In the genomic region with DNA sequence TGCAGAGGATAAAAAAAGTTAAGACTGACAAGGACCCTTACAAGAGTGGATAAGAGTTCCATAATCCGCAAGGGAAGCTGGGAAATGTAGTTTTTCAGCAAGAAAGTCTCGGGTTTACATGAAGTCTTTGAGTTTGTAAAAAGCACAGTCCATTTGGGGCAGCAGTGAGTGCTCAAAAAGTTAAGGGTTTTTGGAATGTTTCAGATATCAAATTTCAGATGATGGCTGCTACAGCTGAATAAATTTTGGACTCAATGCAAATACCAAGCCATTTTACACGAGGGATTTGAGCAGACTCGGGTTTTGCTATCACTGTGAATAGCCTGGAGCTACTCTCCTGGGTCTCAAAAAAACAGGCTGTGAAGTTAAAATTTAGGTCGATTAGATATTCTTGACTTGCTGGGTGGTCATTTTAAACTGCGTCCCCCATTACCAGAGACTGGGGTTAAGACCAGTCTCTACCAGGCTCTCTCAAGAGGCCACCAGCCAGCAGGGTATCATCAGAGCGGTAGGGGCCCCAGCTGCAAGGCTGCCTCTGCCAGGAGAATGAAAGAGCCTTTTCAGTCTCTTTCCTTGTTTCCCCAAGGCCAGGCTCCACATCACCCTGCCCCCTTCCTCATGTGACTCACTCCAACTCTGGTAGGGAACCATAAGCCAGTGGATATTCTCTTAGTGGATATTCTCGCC, we compare ENCODE assay signal across 9 mouse cellular contexts. TPM values are rescaled to one million over a fixed set of nuclear protein-coding genes. Genes with fewer than 3 reads are reported as not detected.
DNase-seq lines count a peak whose midpoint lies in the region; ATAC-seq and TF ChIP-seq lines count a peak whose summit lies in the region.
"Had no signal": no experiment of that assay in that cellular context is flagged by ENCODE, and none has a peak within 500 bp of the region (broad histone marks: within the 10 kb centered on the region; RNA-seq: fewer than 3 reads in every experiment).

No protein-coding gene starts in this region.

- peak; percentile 54 for TF ChIP-seq CTCF in Patski (IDR thresholded peaks at IDR 0.05)
- peak; percentile 14; the same call in 1 of the 2 replicates for TF ChIP-seq CTCF in hindbrain, postnatal 0 days (IDR thresholded peaks at IDR 0.05; ENCODE audit: low read depth)
- TF ChIP-seq CTCF in liver, postnatal 0 days (IDR thresholded peaks at IDR 0.05; ENCODE audit: low read depth) = no peak

- intact Hi-C loops in heart, postnatal 36 days (cut with DNase I) = no loop called here

- peak; percentile 91 for DNase-seq in heart, adult 11 months
- DNase-seq in heart, postnatal 36 days = no peak
- DNase-seq in Patski (ENCODE audit: low read depth, low spot score) = no peak
- peak; percentile 63 for DNase-seq in hindbrain, postnatal 0 days (ENCODE audit: low spot score)
- no peak for DNase-seq in thymus, postnatal 10 days (ENCODE audit: low spot score in 2 of 2)
- no peak for DNase-seq in liver, postnatal 0 days

- WGBS in forebrain, embryonic 13.5 days = 20% methylated on average over 8 of the region's 8 CpGs
- WGBS in hindbrain, postnatal 0 days = 22% methylated on average over 8 of the region's 8 CpGs
- WGBS in midbrain, embryonic 16.5 days = 23% methylated on average over 8 of the region's 8 CpGs
- 56% methylated on average over 8 of the region's 8 CpGs for WGBS in liver, postnatal 0 days (ENCODE audit: insufficient replicate concordance)

- peaks cover 20% of the 10 kb centered on the region for H3K4me1 ChIP-seq in forebrain, embryonic 13.5 days
- H3K4me1 ChIP-seq in hindbrain, postnatal 0 days (ENCODE audit: insufficient read depth, low read length) = peaks cover 6% of the 10 kb centered on the region; the same call in 1 of the 2 replicates
- 0 out of 2 replicates have a peak, but pooled peaks cover 2% of the 10 kb centered on the region for H3K4me1 ChIP-seq in midbrain, embryonic 16.5 days (ENCODE audit: control insufficient read depth, insufficient read depth, low read length)
- no peaks in the 10 kb centered on the region for H3K4me1 ChIP-seq in liver, postnatal 0 days (ENCODE audit: insufficient read depth)

- no peaks in the 10 kb centered on the region for H3K36me3 ChIP-seq in forebrain, embryonic 13.5 days (ENCODE audit: poor library complexity, severe bottlenecking)
- H3K36me3 ChIP-seq in hindbrain, postnatal 0 days (ENCODE audit: insufficient read depth, low read length) = no peaks in the 10 kb centered on the region
- no peaks in the 10 kb centered on the region for H3K36me3 ChIP-seq in midbrain, embryonic 16.5 days (ENCODE audit: control insufficient read depth, insufficient read depth, low read length)
- H3K36me3 ChIP-seq in liver, postnatal 0 days (replicated peaks; ENCODE audit: insufficient read depth, low read length) = no peaks in the 10 kb centered on the region

- in situ Hi-C loops in Patski (cut with MboI; ENCODE audit: low pct_unique_long_range_greater_than_20kb) = no loop called here

- peak; percentile 86 for ATAC-seq in Patski
- ATAC-seq in forebrain, embryonic 13.5 days = peak; percentile 87; the same call in 1 of the 2 replicates
- peak; percentile 89 for ATAC-seq in hindbrain, postnatal 0 days
- ATAC-seq in midbrain, embryonic 16.5 days = peak; percentile 62; the same call in 1 of the 2 replicates
- ATAC-seq in liver, postnatal 0 days = no peak

- H3K9me3 ChIP-seq in forebrain, embryonic 13.5 days (replicated peaks) = no peaks in the 10 kb centered on the region; the same call in 1 of the 2 replicates
- H3K9me3 ChIP-seq in hindbrain, postnatal 0 days (ENCODE audit: low read length) = no peaks in the 10 kb centered on the region
- no peaks in the 10 kb centered on the region for H3K9me3 ChIP-seq in midbrain, embryonic 16.5 days (replicated peaks; ENCODE audit: control insufficient read depth, low read length, poor library complexity, severe bottlenecking)
- no peaks in the 10 kb centered on the region for H3K9me3 ChIP-seq in liver, postnatal 0 days (ENCODE audit: low read length)

- TF ChIP-seq EP300 in liver, postnatal 0 days (IDR thresholded peaks at IDR 0.05; ENCODE audit: low read depth) = no peak

- CTCF ChIA-PET in Patski (lab: Charles Lee) = interaction anchor here (0.8 to 3.4 kb wide), 12 partner anchors 8 to 258 kb away, joined by 3 to 28 read pairs (median 6); a partner anchor contains a TSS

- peak overlapping the region; percentile 65; the same call in 1 of the 2 replicates for H3K27ac ChIP-seq in forebrain, embryonic 13.5 days
- H3K27ac ChIP-seq in hindbrain, postnatal 0 days = peak overlapping the region; percentile 68; the same call in 1 of the 2 replicates
- no peak overlapping the region for H3K27ac ChIP-seq in midbrain, embryonic 16.5 days (ENCODE audit: low read length)
- no peak overlapping the region for H3K27ac ChIP-seq in liver, postnatal 0 days (ENCODE audit: low read depth)

- no peaks in the 10 kb centered on the region for H3K27me3 ChIP-seq in Patski
- no peaks in the 10 kb centered on the region for H3K27me3 ChIP-seq in forebrain, embryonic 13.5 days
- H3K27me3 ChIP-seq in hindbrain, postnatal 0 days (ENCODE audit: insufficient read depth, low read length) = no peaks in the 10 kb centered on the region
- H3K27me3 ChIP-seq in midbrain, embryonic 16.5 days (ENCODE audit: control insufficient read depth, insufficient read depth, low read depth, low read length) = no peaks in the 10 kb centered on the region
- no peaks in the 10 kb centered on the region for H3K27me3 ChIP-seq in liver, postnatal 0 days (ENCODE audit: insufficient read depth, low read length)

- POLR2A ChIA-PET in Patski (lab: Charles Lee) = interaction anchor here (0.9 to 2.6 kb wide), 3 partner anchors 11 to 17 kb away, joined by 3 to 10 read pairs (median 3); a partner anchor contains a TSS

- H3K4me3 ChIP-seq in forebrain, embryonic 13.5 days = no peak overlapping the region
- H3K4me3 ChIP-seq in hindbrain, postnatal 0 days (ENCODE audit: low read length) = no peak overlapping the region
- no peak overlapping the region for H3K4me3 ChIP-seq in midbrain, embryonic 16.5 days (ENCODE audit: low read depth, low read length)
- no peak overlapping the region for H3K4me3 ChIP-seq in liver, postnatal 0 days (ENCODE audit: low read depth, low read length)

- H3K4me2 ChIP-seq in forebrain, embryonic 13.5 days = peak overlapping the region; percentile 11; the same call in 1 of the 2 replicates
- no peak overlapping the region for H3K4me2 ChIP-seq in hindbrain, postnatal 0 days (ENCODE audit: low read depth, low read length)
- H3K4me2 ChIP-seq in midbrain, embryonic 16.5 days (ENCODE audit: low read length) = no peak overlapping the region
- no peak overlapping the region for H3K4me2 ChIP-seq in liver, postnatal 0 days (ENCODE audit: low read depth, low read length)

- no peak overlapping the region for H3K9ac ChIP-seq in forebrain, embryonic 13.5 days
- no peak overlapping the region for H3K9ac ChIP-seq in hindbrain, postnatal 0 days (replicated peaks; ENCODE audit: low read length)
- no peak overlapping the region for H3K9ac ChIP-seq in midbrain, embryonic 16.5 days (ENCODE audit: low read depth, low read length)
- H3K9ac ChIP-seq in liver, postnatal 0 days (replicated peaks) = no peak overlapping the region

RNA-seq across cellular contexts. Expression of a gene that starts 15.8 kb away (rescaled TPM):
- total RNA-seq in heart, postnatal 36 days (2021) = 10 to 100 TPM; 40.3 to 40.9 TPM
- polyA plus RNA-seq in Patski (2021) = 69.2 TPM
- polyA plus RNA-seq in forebrain, embryonic 13.5 days (2015; fragmentation: Nextera tagmentation; extraction: Ambion mirVana) = 26.6 and 28.2 TPM in 2 replicates
- 14.8 and 18.4 TPM in 2 replicates for total RNA-seq in hindbrain, postnatal 0 days (2014; rRNA removed)
- polyA plus RNA-seq in hindbrain, postnatal 0 days (2015; fragmentation: Nextera tagmentation; extraction: Ambion mirVana) = 10.0 and 10.9 TPM in 2 replicates
- 13.3 and 14.6 TPM in 2 replicates for polyA plus RNA-seq in midbrain, embryonic 16.5 days (2015; fragmentation: Nextera tagmentation; extraction: Ambion mirVana)
- polyA plus RNA-seq in liver, postnatal 0 days (2015; fragmentation: Nextera tagmentation; extraction: Ambion mirVana) = 7.9 and 10.6 TPM in 2 replicates

RNA-seq across cellular contexts. Expression of a gene that starts 40.8 kb away (rescaled TPM):
- not detected for total RNA-seq in heart, postnatal 36 days (2021)
- 0.31 TPM for polyA plus RNA-seq in Patski (2021)
- polyA plus RNA-seq in forebrain, embryonic 13.5 days (2015; fragmentation: Nextera tagmentation; extraction: Ambion mirVana) = 2.7 and 4.9 TPM in 2 replicates
- total RNA-seq in hindbrain, postnatal 0 days (2014; rRNA removed) = 0.68 and 1.3 TPM in 2 replicates
- 2.0 and 4.2 TPM in 2 replicates for polyA plus RNA-seq in hindbrain, postnatal 0 days (2015; fragmentation: Nextera tagmentation; extraction: Ambion mirVana)
- 1.8 and 2.2 TPM in 2 replicates for polyA plus RNA-seq in midbrain, embryonic 16.5 days (2015; fragmentation: Nextera tagmentation; extraction: Ambion mirVana)
- not detected in 2 replicates for polyA plus RNA-seq in liver, postnatal 0 days (2015; fragmentation: Nextera tagmentation; extraction: Ambion mirVana)
- polyA plus RNA-seq: spleen, adult 2 months had no signal

RNA-seq across cellular contexts. Expression of a gene that starts 41.0 kb away (rescaled TPM):
- not detected for total RNA-seq in heart, postnatal 36 days (2021)
- 0.10 TPM for polyA plus RNA-seq in Patski (2021)
- polyA plus RNA-seq in forebrain, embryonic 13.5 days (2015; fragmentation: Nextera tagmentation; extraction: Ambion mirVana) = 0.06 and 0.26 TPM in 2 replicates
- total RNA-seq in hindbrain, postnatal 0 days (2014; rRNA removed) = 0.54 TPM in 1 of 2 replicates, not detected in the other
- polyA plus RNA-seq in hindbrain, postnatal 0 days (2015; fragmentation: Nextera tagmentation; extraction: Ambion mirVana) = 0.06 TPM in 1 of 2 replicates, not detected in the other
- polyA plus RNA-seq in midbrain, embryonic 16.5 days (2015; fragmentation: Nextera tagmentation; extraction: Ambion mirVana) = 0.10 TPM in 1 of 2 replicates, not detected in the other
- polyA plus RNA-seq in liver, postnatal 0 days (2015; fragmentation: Nextera tagmentation; extraction: Ambion mirVana) = not detected in 2 replicates
- polyA plus RNA-seq: spleen, adult 2 months had no signal

Comparison
In these comparisons a context has a peak if more than half of its experiments do, and no peak if none do; other contexts are left out.
1. DNase-seq: peak in heart, adult 11 months (single experiment) and hindbrain, postnatal 0 days (single experiment); none in heart, postnatal 36 days (0 of 2), Patski (single experiment), thymus, postnatal 10 days (0 of 2) and liver, postnatal 0 days (single experiment).
2. H3K27ac ChIP-seq: peak in forebrain, embryonic 13.5 days (single experiment) and hindbrain, postnatal 0 days (single experiment); none in midbrain, embryonic 16.5 days (single experiment) and liver, postnatal 0 days (single experiment).